Mouse (Mus musculus) CH12F3 (cell line): ENCODE data around the gene Stim2.

Experiments
- in situ Hi-C: fragments of 300-500 bp; cut with MboI; formaldehyde crosslinking; loops from 2 replicates; pipeline ENCODE4 v1.14.3; 2020; ENCODE audit warnings: low sequenced_read_pairs

Gene Stim2

GRCm38 (mm10) chr5:53998146-53998742, at the start of gene Stim2:
Gene Stim2 (plus strand): TSS chr5:53998499.
- in situ Hi-C loops, result no loop called here

- in situ Hi-C loops, result no loop called here
Observed at GRCm38 (mm10) chr5:53948606-53949266, 49.6 kb upstream of the Stim2 start.

GRCm38 (mm10) chr5:53950189-53950588, 48.1 kb upstream of the Stim2 start:
- in situ Hi-C loops, result no loop called here

GRCm38 (mm10) chr5:53953216-53953615, 45.1 kb upstream of the Stim2 start:
- in situ Hi-C loops, result no loop called here

GRCm38 (mm10) chr5:53953797-53954196, 44.5 kb upstream of the Stim2 start:
- in situ Hi-C loops, result no loop called here

GRCm38 (mm10) chr5:53955966-53956365, 42.3 kb upstream of the Stim2 start:
- in situ Hi-C loops, result no loop called here

- in situ Hi-C loops, result no loop called here
Observed at GRCm38 (mm10) chr5:53956396-53957314, 41.6 kb upstream of the Stim2 start.

- in situ Hi-C loops, result no loop called here
Observed at GRCm38 (mm10) chr5:53957348-53957747, 41.0 kb upstream of the Stim2 start.

GRCm38 (mm10) chr5:53961229-53961628, 37.1 kb upstream of the Stim2 start:
- in situ Hi-C loops, result no loop called here

- in situ Hi-C loops, result no loop called here
Observed at GRCm38 (mm10) chr5:53961830-53962515, 36.3 kb upstream of the Stim2 start.

GRCm38 (mm10) chr5:53965656-53966055, 32.6 kb upstream of the Stim2 start:
- in situ Hi-C loops, result no loop called here

- in situ Hi-C loops, result no loop called here
Observed at GRCm38 (mm10) chr5:53967560-53967959, 30.7 kb upstream of the Stim2 start.

- in situ Hi-C loops, result no loop called here
Observed at GRCm38 (mm10) chr5:53970178-53970577, 28.1 kb upstream of the Stim2 start.

GRCm38 (mm10) chr5:53971201-53971600, 27.1 kb upstream of the Stim2 start:
- in situ Hi-C loops, result no loop called here

- in situ Hi-C loops, result no loop called here
Observed at GRCm38 (mm10) chr5:53972905-53973304, 25.4 kb upstream of the Stim2 start.

- in situ Hi-C loops, result no loop called here
Observed at GRCm38 (mm10) chr5:53976497-53976896, 21.8 kb upstream of the Stim2 start.

GRCm38 (mm10) chr5:53977060-53977459, 21.2 kb upstream of the Stim2 start:
- in situ Hi-C loops, result no loop called here

GRCm38 (mm10) chr5:53983358-53983757, 14.9 kb upstream of the Stim2 start:
- in situ Hi-C loops, result no loop called here

GRCm38 (mm10) chr5:53985632-53986031, 12.7 kb upstream of the Stim2 start:
- in situ Hi-C loops, result no loop called here

GRCm38 (mm10) chr5:53987496-53987895, 10.8 kb upstream of the Stim2 start:
- in situ Hi-C loops, result no loop called here

- in situ Hi-C loops, result no loop called here
Observed at GRCm38 (mm10) chr5:53988053-53988452, 10.2 kb upstream of the Stim2 start.
